Mouse (Mus musculus) kidney, embryonic 15.5 days (tissue): ENCODE data around the gene Rpl36al. TPM values are rescaled to one million over a fixed set of nuclear protein-coding genes. Genes with fewer than 3 reads are reported as not detected.
"Not testable (repeated sequence)": the region's sequence is repeated elsewhere in the genome, so short reads cannot be mapped to it uniquely, and the experiment has no call there.

Source experiments
- ATAC-seq: fragments of 200-750 bp; cut with Nextera tagmentation; replicated peaks from 2 replicates; pipeline ENCODE4 v1.8.0; 2017; ENCODE audit warnings: moderate TSS enrichment; ENCODE audit not compliant: low FRiP score
- H3K27ac ChIP-seq: fragments of 300-500 bp; sonication (generic); 2 replicates; pipeline ENCODE4 v1.5.1; 2015; ENCODE audit warnings: mild to moderate bottlenecking, inconsistent platforms
- H3K27me3 ChIP-seq: fragments of 300-500 bp; sonication (generic); 2 replicates; pipeline ENCODE4 v1.6.1; 2015; ENCODE audit warnings: inconsistent platforms
- H3K36me3 ChIP-seq: fragments of 300-500 bp; sonication (generic); 2 replicates; pipeline ENCODE4 v1.6.1; 2015; ENCODE audit warnings: inconsistent platforms
- H3K4me1 ChIP-seq: fragments of 300-500 bp; sonication (generic); 2 replicates; pipeline ENCODE4 v1.6.1; 2015; ENCODE audit warnings: inconsistent platforms
- H3K4me2 ChIP-seq: fragments of 300-500 bp; sonication (generic); 2 replicates; pipeline ENCODE4 v1.6.1; 2015; ENCODE audit warnings: moderate library complexity, mild to moderate bottlenecking, inconsistent platforms
- H3K4me3 ChIP-seq: fragments of 300-500 bp; sonication (generic); replicated peaks from 2 replicates; pipeline ENCODE4 v1.5.1; 2015; ENCODE audit warnings: mild to moderate bottlenecking, inconsistent platforms
- H3K9ac ChIP-seq: fragments of 300-500 bp; sonication (generic); 2 replicates; pipeline ENCODE4 v1.6.1; 2015; ENCODE audit warnings: mild to moderate bottlenecking, inconsistent platforms
- H3K9me3 ChIP-seq: fragments of 300-500 bp; sonication (generic); replicated peaks from 2 replicates; pipeline ENCODE4 v1.6.1; 2016; ENCODE audit warnings: inconsistent platforms
- WGBS: fragments of 180-500 bp; shearing (Covaris S2); methylation state at CpG from one replicate; pipeline ENCODE4 v1.1.7; 2015; ENCODE audit warnings: mixed read lengths; 5-methylcytosine and 5-hydroxymethylcytosine counted together
- polyA plus RNA-seq: library from polyadenylated mRNA; unstranded; fragments of >200 nt; fragmentation: Nextera tagmentation; extraction: Ambion mirVana; gene quantifications from 2 replicates; pipeline ENCODE4 v1.2.1, GENCODE M21; 2015

Rpl36al gene
- polyA plus RNA-seq, 1 experiment from 2014 or later: 569 TPM

GRCm38 (mm10) chr12:69166861-69167581 lies 16.9 kb downstream of the Rpl36al start:
- not testable (repeated sequence) for H3K27me3 ChIP-seq, H3K27ac ChIP-seq, H3K36me3 ChIP-seq, H3K9ac ChIP-seq, ATAC-seq, H3K4me3 ChIP-seq, H3K9me3 ChIP-seq, H3K4me2 ChIP-seq
- H3K4me1 ChIP-seq: peaks cover 17% of the 10 kb centered on the region
- 77% methylated on average over 8 of the region's 8 CpGs for WGBS

- Histone ChIP-seq H3K36me3 (no peaks in the 10 kb centered on the region), H3K27ac (no peak overlapping the region), H3K4me2 (no peak overlapping the region), H3K4me1 (peaks cover 13% of the 10 kb centered on the region), H3K4me3 (no peak overlapping the region), H3K9ac (no peak overlapping the region), H3K9me3 (no peaks in the 10 kb centered on the region), H3K27me3 (no peaks in the 10 kb centered on the region)
- no peak for ATAC-seq
- 55% methylated on average over 3 of the region's 3 CpGs for WGBS
Observed at GRCm38 (mm10) chr12:69164904-69165303, 19.0 kb downstream of the Rpl36al start.

- H3K4me3 ChIP-seq, H3K36me3 ChIP-seq, H3K9me3 ChIP-seq, H3K4me1 ChIP-seq, H3K27me3 ChIP-seq, H3K27ac ChIP-seq, H3K4me2 ChIP-seq, H3K9ac ChIP-seq, ATAC-seq: not testable (repeated sequence)
- WGBS: 86% methylated on average over 4 of the region's 4 CpGs
Observed at GRCm38 (mm10) chr12:69163586-69163985, 20.3 kb downstream of the Rpl36al start.

GRCm38 (mm10) chr12:69160677-69161076 lies 23.2 kb downstream of the Rpl36al start:
- H3K4me2 ChIP-seq: not testable (repeated sequence)

GRCm38 (mm10) chr12:69159578-69159940 lies 24.3 kb downstream of the Rpl36al start:
- H3K27ac ChIP-seq: peak overlapping the region; percentile 71; the same call in 1 of the 2 replicates
- H3K9ac ChIP-seq: no peak overlapping the region
- no peaks in the 10 kb centered on the region for H3K27me3 ChIP-seq
- H3K4me1 ChIP-seq: peaks cover 10% of the 10 kb centered on the region; the same call in 1 of the 2 replicates
- peaks cover 23% of the 10 kb centered on the region for H3K36me3 ChIP-seq
- ATAC-seq: no peak
- H3K4me2 ChIP-seq: peak overlapping the region; percentile 44
- H3K9me3 ChIP-seq: no peaks in the 10 kb centered on the region
- H3K4me3 ChIP-seq: peak overlapping the region; percentile 75
- WGBS: 6% methylated on average over 9 of the region's 9 CpGs

More at GRCm38 (mm10) chr12:69160677-69161076, 23.2 kb downstream of the Rpl36al start:
- not testable (repeated sequence) for H3K4me1 ChIP-seq, H3K27ac ChIP-seq, H3K9ac ChIP-seq, H3K4me3 ChIP-seq, H3K9me3 ChIP-seq, H3K27me3 ChIP-seq, ATAC-seq
- peaks cover 21% of the 10 kb centered on the region for H3K36me3 ChIP-seq
- 77% methylated on average over 2 of the region's 2 CpGs for WGBS

GRCm38 (mm10) chr12:69158765-69159577 lies 24.9 kb downstream of the Rpl36al start, which contains the start of gene Rps29:
Gene Rps29 (minus strand): TSS chr12:69159186.
- Histone ChIP-seq H3K9ac (peak within 1 kb of the TSS; percentile 90), H3K36me3 (peaks cover 23% of the 10 kb centered on the region), H3K27ac (peak within 1 kb of the TSS; percentile 96), H3K4me3 (peak within 1 kb of the TSS; percentile 75), H3K4me2 (peak within 1 kb of the TSS; percentile 64)
- not testable (repeated sequence) for H3K9me3 ChIP-seq, H3K27me3 ChIP-seq, H3K4me1 ChIP-seq
- under 1% methylated on average over 57 of the region's 68 CpGs for WGBS
- ATAC-seq: peak; percentile 99

GRCm38 (mm10) chr12:69158366-69158764 lies 25.5 kb downstream of the Rpl36al start:
- ATAC-seq: no peak
- Histone ChIP-seq H3K27me3 (no peaks in the 10 kb centered on the region), H3K9ac (peak overlapping the region; percentile 90), H3K4me3 (peak overlapping the region; percentile 75), H3K36me3 (peaks cover 23% of the 10 kb centered on the region), H3K4me2 (peak overlapping the region; percentile 64), H3K27ac (peak overlapping the region; percentile 96), H3K9me3 (no peaks in the 10 kb centered on the region), H3K4me1 (peaks cover 10% of the 10 kb centered on the region; the same call in 1 of the 2 replicates)
- under 1% methylated on average over 19 of the region's 19 CpGs for WGBS

GRCm38 (mm10) chr12:69157107-69157506 lies 26.8 kb downstream of the Rpl36al start:
- no peaks in the 10 kb centered on the region for H3K27me3 ChIP-seq
- H3K36me3 ChIP-seq: peaks cover 23% of the 10 kb centered on the region
- no peak overlapping the region for H3K4me3 ChIP-seq
- no peaks in the 10 kb centered on the region for H3K9me3 ChIP-seq
- H3K27ac ChIP-seq: peak overlapping the region; percentile 33; the same call in 1 of the 2 replicates
- 0 out of 2 replicates have a peak overlapping the region, but pooled peaks have one; percentile 64 for H3K4me2 ChIP-seq
- H3K4me1 ChIP-seq: peaks cover 10% of the 10 kb centered on the region; the same call in 1 of the 2 replicates
- H3K9ac ChIP-seq: no peak overlapping the region
- no peak for ATAC-seq
- 95% methylated on average over 2 of the region's 2 CpGs for WGBS

GRCm38 (mm10) chr12:69156436-69156835 lies 27.4 kb downstream of the Rpl36al start:
- no peaks in the 10 kb centered on the region for H3K27me3 ChIP-seq
- H3K36me3 ChIP-seq: peaks cover 23% of the 10 kb centered on the region
- H3K9ac ChIP-seq: no peak overlapping the region
- 86% methylated on average over 4 of the region's 4 CpGs for WGBS
- ATAC-seq: no peak
- peaks cover 10% of the 10 kb centered on the region; the same call in 1 of the 2 replicates for H3K4me1 ChIP-seq
- H3K4me3 ChIP-seq: no peak overlapping the region
- no peaks in the 10 kb centered on the region for H3K9me3 ChIP-seq
- no peak overlapping the region for H3K27ac ChIP-seq
- no peak overlapping the region for H3K4me2 ChIP-seq

- no peak overlapping the region for H3K4me2 ChIP-seq
- H3K9ac ChIP-seq: no peak overlapping the region
- peaks cover 23% of the 10 kb centered on the region for H3K36me3 ChIP-seq
- no peak overlapping the region for H3K27ac ChIP-seq
- H3K4me3 ChIP-seq: no peak overlapping the region
- WGBS: 83% methylated on average over 2 of the region's 2 CpGs
- no peaks in the 10 kb centered on the region for H3K27me3 ChIP-seq
- H3K4me1 ChIP-seq: peaks cover 10% of the 10 kb centered on the region; the same call in 1 of the 2 replicates
- H3K9me3 ChIP-seq: no peaks in the 10 kb centered on the region
- no peak for ATAC-seq
Observed at GRCm38 (mm10) chr12:69155923-69156322, 28.0 kb downstream of the Rpl36al start.

GRCm38 (mm10) chr12:69150049-69150448 lies 33.8 kb downstream of the Rpl36al start:
- Histone ChIP-seq H3K4me3 (no peak overlapping the region), H3K4me1 (no peaks in the 10 kb centered on the region), H3K9me3 (no peaks in the 10 kb centered on the region), H3K9ac (no peak overlapping the region), H3K36me3 (no peaks in the 10 kb centered on the region), H3K27me3 (no peaks in the 10 kb centered on the region), H3K27ac (no peak overlapping the region), H3K4me2 (no peak overlapping the region)
- no peak for ATAC-seq
- 84% methylated on average over 13 of the region's 13 CpGs for WGBS

GRCm38 (mm10) chr12:69147166-69147735 lies 36.6 kb downstream of the Rpl36al start:
- 94% methylated on average over 5 of the region's 5 CpGs for WGBS
- H3K4me2 ChIP-seq: no peak overlapping the region

More at GRCm38 (mm10) chr12:69147166-69147735, 36.6 kb downstream of the Rpl36al start:
- no peaks in the 10 kb centered on the region for H3K4me1 ChIP-seq
- H3K4me3 ChIP-seq: no peak overlapping the region
- no peak for ATAC-seq
- no peak overlapping the region for H3K9ac ChIP-seq
- no peaks in the 10 kb centered on the region for H3K27me3 ChIP-seq
- H3K27ac ChIP-seq: no peak overlapping the region
- no peaks in the 10 kb centered on the region for H3K9me3 ChIP-seq
- H3K36me3 ChIP-seq: no peaks in the 10 kb centered on the region
